Mouse (Mus musculus) thymus, postnatal 25 days (tissue): Measurements from ENCODE around the gene Zfp148.
"Not testable (repeated sequence)": the region's sequence is repeated elsewhere in the genome, so short reads cannot be mapped to it uniquely, and the experiment has no call there.

Source experiments
- DNase-seq: peaks from one replicate; pipeline ENCODE4 v3.0.0; 2022

Zfp148 gene

GRCm38 (mm10) chr16:33465242-33465614, 84.6 kb downstream of the Zfp148 start:
- DNase-seq, result no peak

DNA sequence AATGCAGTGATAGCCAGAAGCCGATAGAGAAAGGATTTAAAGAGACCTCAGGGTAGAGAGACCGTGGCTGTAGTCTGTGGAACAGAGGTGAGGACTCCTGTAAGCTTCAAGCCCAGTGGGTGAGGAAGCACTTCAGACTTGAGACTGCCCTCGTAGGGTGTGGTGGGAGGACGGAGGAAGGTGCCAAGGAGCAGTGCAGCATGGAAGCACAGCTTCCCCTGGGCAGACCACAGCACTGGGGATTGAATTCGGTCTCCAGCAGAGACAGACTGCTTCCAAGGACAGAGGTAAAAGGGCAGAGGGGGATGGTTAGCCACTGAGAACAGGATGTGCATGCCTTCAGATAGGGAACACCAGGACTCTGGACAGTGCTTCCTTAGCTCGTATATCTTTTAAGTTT, 86.8 kb downstream of the Zfp148 start:
- no peak for DNase-seq

DNA sequence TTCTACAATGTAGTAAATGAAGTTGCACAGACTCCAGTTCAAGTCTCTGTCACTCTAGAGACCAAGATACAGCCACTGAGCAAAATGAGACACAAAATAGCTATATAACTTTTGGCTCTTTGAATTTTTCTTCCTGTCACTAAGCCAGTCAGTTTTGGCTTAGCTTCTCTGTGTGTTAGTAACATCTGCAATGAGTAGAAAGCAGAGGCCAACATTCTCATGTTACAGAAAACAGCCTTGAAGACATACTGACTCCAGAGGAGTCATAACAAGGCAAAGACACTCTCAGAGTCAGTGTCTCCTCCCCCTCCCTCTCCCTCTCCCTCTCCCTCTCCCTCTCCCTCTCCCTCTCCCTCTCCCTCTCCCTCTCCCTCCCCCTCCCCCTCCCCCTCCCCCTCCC, 89.3 kb downstream of the Zfp148 start:
- DNase-seq, result no peak

GRCm38 (mm10) chr16:33474381-33474780, 93.7 kb downstream of the Zfp148 start:
- no peak for DNase-seq

GRCm38 (mm10) chr16:33479926-33480325, 99.3 kb downstream of the Zfp148 start:
- DNase-seq, result no peak

DNA sequence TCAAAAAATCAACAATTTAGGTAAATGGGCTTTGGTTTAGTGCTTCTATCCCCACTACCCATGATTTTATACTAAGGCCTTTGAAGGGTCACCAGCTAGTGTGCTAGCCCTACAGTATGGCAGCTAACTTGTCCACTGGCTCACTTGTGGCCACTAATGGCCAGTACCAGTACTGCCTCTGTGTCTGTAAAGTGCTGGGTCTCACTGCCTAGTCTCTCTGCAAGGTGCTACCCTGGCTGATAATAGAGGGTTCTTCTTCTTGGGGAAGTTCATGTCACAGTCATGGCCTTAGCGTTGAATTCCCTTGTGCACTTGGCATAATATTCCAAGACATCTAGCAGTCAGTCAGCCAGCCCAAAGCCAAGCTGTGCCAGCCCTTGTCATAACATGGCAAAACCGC, 100.5 kb downstream of the Zfp148 start:
- DNase-seq, result peak; percentile 12

- DNase-seq, result no peak
These were observed 101.7 kb downstream of the Zfp148 start for GRCm38 (mm10) chr16:33482309-33482708.

GRCm38 (mm10) chr16:33487709-33488108, 107.1 kb downstream of the Zfp148 start:
- DNase-seq, result no peak

DNA sequence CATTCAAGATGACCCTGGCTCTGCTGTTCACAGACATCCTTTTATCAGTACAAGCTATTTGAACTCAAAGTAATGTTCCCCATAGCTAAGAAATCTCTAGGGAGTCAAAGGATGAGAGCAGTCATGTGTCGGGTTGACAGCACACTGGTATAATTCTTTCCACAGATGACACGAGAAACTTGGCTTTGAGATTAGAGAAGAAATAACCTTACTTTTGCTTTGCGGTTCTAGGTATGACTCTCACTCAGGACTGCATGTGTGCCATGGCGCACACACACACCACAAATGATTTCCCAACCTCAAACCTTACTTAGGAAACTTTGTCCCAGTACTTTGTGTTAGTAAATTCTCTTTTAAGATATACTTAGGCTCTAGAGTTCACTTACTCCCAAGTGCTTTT, 113.7 kb downstream of the Zfp148 start:
- DNase-seq, result no peak

GRCm38 (mm10) chr16:33508082-33508481, 127.4 kb downstream of the Zfp148 start:
- DNase-seq, result no peak

DNA sequence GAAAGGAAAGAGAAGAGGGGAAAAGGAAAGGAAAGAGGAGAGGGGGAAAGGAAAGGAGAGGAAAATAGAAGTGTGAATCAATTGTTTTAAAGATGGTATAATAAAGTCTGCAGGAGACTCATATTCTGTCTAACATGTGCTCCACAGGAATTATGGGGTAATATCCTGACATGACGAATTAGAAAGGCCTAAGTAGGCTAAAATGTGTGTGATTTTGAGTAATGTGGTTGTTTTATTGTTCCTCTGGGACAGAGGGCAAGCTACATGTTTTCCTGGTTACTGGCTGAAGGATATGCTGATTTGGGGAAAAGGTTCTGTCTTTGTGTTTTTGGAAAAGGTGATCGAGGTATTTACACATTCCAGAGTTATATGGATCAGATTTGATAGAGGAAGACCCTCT, 128.6 kb downstream of the Zfp148 start:
- not testable (repeated sequence) for DNase-seq

DNA sequence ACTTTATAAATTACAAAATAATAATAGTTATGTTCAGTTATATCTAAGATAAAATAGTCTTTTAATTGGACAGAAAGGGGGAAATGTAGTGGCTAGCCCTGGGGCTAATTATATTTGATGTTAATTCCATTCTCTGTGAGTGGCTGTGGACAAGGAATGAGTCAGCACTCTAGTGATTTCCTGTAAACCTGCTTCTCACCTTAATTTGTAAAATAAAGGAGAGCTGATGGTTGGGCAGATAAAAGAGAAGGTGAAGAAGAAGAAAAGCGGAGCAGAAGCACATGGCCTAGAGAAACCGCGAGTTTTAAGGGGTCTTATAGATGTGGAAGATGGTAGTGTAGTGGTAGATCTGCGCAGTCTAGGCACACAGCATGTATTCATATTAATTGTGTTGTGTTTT, 130.2 kb downstream of the Zfp148 start:
- DNase-seq, result not testable (repeated sequence)

DNA sequence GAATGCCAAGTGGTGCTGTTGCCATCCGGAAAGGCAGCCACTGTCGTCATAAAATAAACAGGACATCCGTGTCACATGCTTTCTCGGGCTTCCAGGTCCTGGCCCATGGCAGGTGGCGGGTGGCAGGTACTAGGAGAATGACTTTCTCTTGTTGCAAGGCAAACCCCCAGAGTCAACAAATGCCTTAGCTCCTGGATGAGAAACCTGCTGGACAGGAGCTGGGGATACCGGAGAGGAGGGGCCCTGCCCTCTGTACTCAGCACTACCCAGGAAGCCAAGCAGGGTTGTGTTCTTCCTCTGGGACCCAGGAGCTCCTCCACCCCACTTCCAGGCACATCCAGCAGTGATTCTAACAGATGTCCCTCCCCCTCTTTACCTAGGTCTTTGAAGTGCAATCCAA, 131.9 kb downstream of the Zfp148 start:
- DNase-seq, result no peak

DNA sequence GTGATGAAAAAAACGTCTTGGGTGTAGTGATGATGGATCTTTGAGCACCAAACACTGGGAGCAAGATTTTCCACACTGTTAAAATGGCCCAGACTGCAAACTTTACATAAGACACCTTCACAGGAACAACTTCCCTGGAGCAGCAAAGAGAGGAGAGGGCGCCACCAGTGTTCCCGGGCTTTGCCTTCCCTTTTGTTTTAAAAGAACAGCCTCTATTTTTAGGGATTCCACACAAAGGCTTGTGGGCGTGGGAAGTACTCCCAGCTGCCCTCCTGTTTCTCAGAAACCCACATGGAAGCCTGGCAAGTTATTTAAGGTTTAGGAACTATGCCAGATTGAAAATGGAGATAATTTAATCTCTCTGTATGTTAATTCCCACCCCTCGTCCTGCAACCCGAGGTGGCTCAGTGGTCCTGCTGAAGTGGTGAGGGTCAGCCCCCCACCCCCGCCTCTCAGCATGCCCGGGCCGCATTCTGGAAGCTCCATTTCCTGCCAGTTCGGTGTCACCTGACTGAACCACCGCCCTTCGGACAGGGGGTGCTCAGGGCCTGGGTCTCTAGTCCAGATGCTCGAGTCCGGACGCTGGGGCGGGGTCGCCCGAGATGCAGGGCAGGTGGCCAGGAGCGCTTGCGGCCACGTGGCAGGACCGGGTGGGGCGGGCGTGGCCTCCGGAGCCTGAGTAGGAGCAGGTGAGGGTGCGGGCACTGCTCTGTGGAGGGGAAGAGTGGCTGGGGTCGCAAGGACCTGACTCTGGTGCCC, 136.3 kb downstream of the Zfp148 start, which contains the start of gene Slc12a8:
Gene Slc12a8, plus strand, starts transcription at position 522 of the 759 bp plus-strand sequence.
- no peak for DNase-seq

- DNase-seq, result no peak
These were observed 137.0 kb downstream of the Zfp148 start for GRCm38 (mm10) chr16:33517627-33518026.

- no peak for DNase-seq
These were observed 137.6 kb downstream of the Zfp148 start for GRCm38 (mm10) chr16:33518236-33518635.

GRCm38 (mm10) chr16:33519916-33520568, 139.4 kb downstream of the Zfp148 start:
- no peak for DNase-seq

- DNase-seq, result no peak
These were observed 141.9 kb downstream of the Zfp148 start for GRCm38 (mm10) chr16:33522516-33522915.

DNA sequence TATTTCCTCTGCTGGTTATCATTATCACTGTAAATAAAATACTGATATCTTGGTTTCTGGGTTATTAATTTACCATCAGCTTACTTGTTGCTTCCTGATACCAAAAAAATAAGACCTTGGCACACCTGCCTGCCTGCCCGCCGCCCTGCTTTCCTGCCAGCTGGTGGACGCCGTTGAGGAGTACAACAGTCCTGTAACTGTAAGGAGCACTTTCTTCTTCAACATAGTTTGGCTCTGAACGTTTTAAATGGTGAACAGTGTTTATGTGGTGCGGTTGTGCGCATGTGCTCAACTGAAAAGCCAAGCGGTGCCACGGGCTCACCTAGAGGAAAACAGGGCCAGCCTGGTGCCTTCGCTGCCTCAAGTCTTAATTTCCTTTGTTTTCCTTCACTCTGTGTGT, 142.9 kb downstream of the Zfp148 start:
- no peak for DNase-seq

GRCm38 (mm10) chr16:33529502-33530454, 149.1 kb downstream of the Zfp148 start:
- DNase-seq, result no peak

DNA sequence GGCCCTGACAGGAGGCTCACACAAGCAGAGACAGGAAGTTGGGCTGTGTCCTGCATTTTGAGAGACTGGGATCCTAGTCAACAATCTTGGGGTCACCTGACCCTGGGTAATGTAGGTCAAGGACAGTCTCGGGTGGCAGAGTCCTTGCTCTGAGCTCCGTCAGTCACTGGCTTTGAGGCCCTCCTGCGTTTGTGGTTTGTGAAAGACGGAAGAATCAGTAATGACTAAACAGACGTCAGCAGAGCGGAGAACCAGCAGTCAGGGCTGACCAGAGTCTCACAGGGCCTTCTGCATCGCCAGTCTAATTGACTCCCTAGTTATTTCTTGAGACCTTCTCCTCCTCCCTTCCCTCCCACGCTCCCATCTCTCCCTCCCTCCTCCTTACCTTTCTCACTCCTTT, 150.5 kb downstream of the Zfp148 start:
- DNase-seq, result no peak

- no peak for DNase-seq
These were observed 155.8 kb downstream of the Zfp148 start for GRCm38 (mm10) chr16:33536456-33536855.

DNA sequence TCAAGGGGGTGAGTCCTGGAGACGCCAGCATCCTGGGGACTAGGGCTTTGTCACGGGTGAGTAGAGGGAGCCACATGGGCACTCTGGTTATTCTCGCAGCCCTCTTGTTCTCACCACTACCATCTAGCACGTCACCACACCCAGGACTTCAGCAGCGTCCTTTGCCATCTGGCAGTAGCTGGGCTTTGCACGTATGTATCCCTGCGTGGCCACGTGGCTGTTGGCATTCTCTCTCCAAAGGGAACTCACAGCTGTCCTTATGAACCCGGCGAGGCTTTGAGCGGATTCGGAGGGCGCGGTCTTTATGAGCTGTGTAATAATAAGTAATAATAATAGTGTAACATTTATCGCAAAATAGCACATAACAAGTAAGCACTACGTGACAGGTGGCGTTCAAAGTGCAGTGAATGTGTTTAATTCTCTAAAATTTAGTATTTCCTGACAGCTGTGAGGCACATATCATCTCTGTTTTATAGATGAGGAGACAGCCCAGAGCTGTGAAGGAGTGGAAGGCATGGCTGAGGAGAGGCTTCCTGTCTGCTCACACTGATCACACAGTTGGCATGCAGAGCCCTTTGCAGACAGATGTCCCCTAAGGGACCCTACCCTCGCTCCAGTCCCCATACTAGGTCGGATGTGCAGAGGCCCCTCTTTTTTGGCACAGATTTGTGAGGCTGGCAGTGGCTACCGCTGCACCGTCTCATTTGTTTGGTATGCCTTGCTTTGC, 157.0 kb downstream of the Zfp148 start:
- no peak for DNase-seq
